9 mouse cellular contexts compared by ENCODE assay signal in genomic region chr3:92106582-92106981, GRCm38 (mm10). TPM values are rescaled to one million over a fixed set of nuclear protein-coding genes. Genes with fewer than 3 reads are reported as not detected.
DNase-seq lines count a peak whose midpoint lies in the region; ATAC-seq and TF ChIP-seq lines count a peak whose summit lies in the region.
"Had no signal": no experiment of that assay in that cellular context is flagged by ENCODE, and none has a peak within 500 bp of the region (broad histone marks: within the 10 kb centered on the region; RNA-seq: fewer than 3 reads in every experiment).

No protein-coding gene starts in this region.

- peak; percentile 7 to 42 for DNase-seq in layer of hippocampus, adult 18-20 months (ENCODE audit: low spot score in 2 of 2)
- no peak for DNase-seq in layer of hippocampus, postnatal 36 days
- DNase-seq in hindbrain, embryonic 10.5 days (ENCODE audit: low spot score): peak; percentile 35
- peak; percentile 33 to 40 for DNase-seq in left cerebral cortex, adult 2 months (ENCODE audit: extremely low spot score in 1 of 2, low spot score in 2 of 2)
- DNase-seq in yolk sac, embryonic 10.5 days (ENCODE audit: low spot score): no peak

- H3K4me1 ChIP-seq in hindbrain, embryonic 10.5 days (replicated peaks): peaks cover 9% of the 10 kb centered on the region; the same call in 1 of the 2 replicates
- H3K4me1 ChIP-seq in neural tube, embryonic 14.5 days (ENCODE audit: control insufficient read depth, insufficient read depth, low read length): no peaks in the 10 kb centered on the region
- H3K4me1 ChIP-seq: heart, embryonic 15.5 days had no signal

- no peaks in the 10 kb centered on the region for H3K36me3 ChIP-seq in hindbrain, embryonic 10.5 days
- H3K36me3 ChIP-seq in neural tube, embryonic 14.5 days (ENCODE audit: control insufficient read depth, insufficient read depth, low read length): no peaks in the 10 kb centered on the region
- H3K36me3 ChIP-seq: heart, embryonic 15.5 days had no signal

- peak; percentile 70 for TF ChIP-seq CTCF in left cerebral cortex, adult 2 months (IDR thresholded peaks at IDR 0.05)

- 0 out of 2 replicates have a peak, but pooled peaks have one; percentile 50 for ATAC-seq in common myeloid progenitor, adult 5-6 weeks (replicated peaks; ENCODE audit: low read depth, poor library complexity, severe bottlenecking)
- ATAC-seq in neural tube, embryonic 14.5 days (ENCODE audit: low read depth): peak; percentile 79; the same call in 1 of the 2 replicates
- no peak for ATAC-seq in megakaryocyte, adult 5-6 weeks (ENCODE audit: poor library complexity, severe bottlenecking)

- no peaks in the 10 kb centered on the region for H3K27me3 ChIP-seq in hindbrain, embryonic 10.5 days (ENCODE audit: insufficient read depth, poor library complexity, severe bottlenecking)
- H3K27me3 ChIP-seq in neural tube, embryonic 14.5 days (ENCODE audit: control insufficient read depth, insufficient read depth, low read length): no peaks in the 10 kb centered on the region
- H3K27me3 ChIP-seq: heart, embryonic 15.5 days had no signal

- no peak overlapping the region for H3K27ac ChIP-seq in hindbrain, embryonic 10.5 days
- no peak overlapping the region for H3K27ac ChIP-seq in left cerebral cortex, adult 2 months
- no peak overlapping the region for H3K27ac ChIP-seq in neural tube, embryonic 14.5 days (ENCODE audit: low read depth, low read length)
- H3K27ac ChIP-seq: heart, embryonic 15.5 days had no signal

- WGBS in hindbrain, embryonic 10.5 days: 11% methylated on average over 6 of the region's 6 CpGs
- WGBS in neural tube, embryonic 14.5 days: 11% methylated on average over 6 of the region's 6 CpGs

- H3K9me3 ChIP-seq in hindbrain, embryonic 10.5 days: no peaks in the 10 kb centered on the region
- no peaks in the 10 kb centered on the region for H3K9me3 ChIP-seq in neural tube, embryonic 14.5 days (ENCODE audit: control insufficient read depth, low read length)
- H3K9me3 ChIP-seq: heart, embryonic 15.5 days had no signal

- intact Hi-C loops in left cerebral cortex, adult 2 months (cut with DNase I): loop anchor here (1.0 to 5.0 kb wide), 2 partner anchors 56 to 689 kb away; no protein-coding TSS in a partner anchor

- H3K9ac ChIP-seq in neural tube, embryonic 14.5 days (replicated peaks; ENCODE audit: low read depth, low read length): no peak overlapping the region
- H3K9ac ChIP-seq: heart, embryonic 15.5 days had no signal

- H3K4me2 ChIP-seq in neural tube, embryonic 14.5 days (ENCODE audit: low read depth, low read length): no peak overlapping the region
- H3K4me2 ChIP-seq: heart, embryonic 15.5 days had no signal

- no peak overlapping the region for H3K4me3 ChIP-seq in hindbrain, embryonic 10.5 days
- no peak overlapping the region for H3K4me3 ChIP-seq in left cerebral cortex, adult 2 months
- no peak overlapping the region for H3K4me3 ChIP-seq in neural tube, embryonic 14.5 days (ENCODE audit: low read depth, low read length)
- H3K4me3 ChIP-seq: heart, embryonic 15.5 days had no signal

RNA-seq across cellular contexts. Expression of gene Prr9, which starts 17.2 kb away (rescaled TPM):
- not detected for total RNA-seq in layer of hippocampus, adult 18-20 months (2021)
- not detected for total RNA-seq in layer of hippocampus, postnatal 36 days (2021)
- total RNA-seq in common myeloid progenitor, adult 5-6 weeks (2017): not detected in 2 replicates
- polyA plus RNA-seq in hindbrain, embryonic 10.5 days (2016; fragmentation: Nextera tagmentation; extraction: Ambion mirVana): not detected in 2 replicates
- not detected for total RNA-seq in left cerebral cortex, adult 2 months (2021)
- not detected in 2 replicates for polyA plus RNA-seq in neural tube, embryonic 14.5 days (2014; fragmentation: Nextera tagmentation; extraction: Ambion mirVana)
- not detected in 2 replicates for total RNA-seq in megakaryocyte, adult 5-6 weeks (2015)
- total RNA-seq in megakaryocyte, adult 5-6 weeks (2017): not detected in 2 replicates
- polyA plus RNA-seq: heart, embryonic 15.5 days had no signal

RNA-seq across cellular contexts. Expression of gene Lor, which starts 23.6 kb away (rescaled TPM):
- 1 to 10 TPM; 4.2 to 4.6 TPM for total RNA-seq in layer of hippocampus, adult 18-20 months (2021)
- 1 to 10 TPM; 3.0 to 4.1 TPM for total RNA-seq in layer of hippocampus, postnatal 36 days (2021)
- total RNA-seq in common myeloid progenitor, adult 5-6 weeks (2017): not detected in 2 replicates
- polyA plus RNA-seq in hindbrain, embryonic 10.5 days (2016; fragmentation: Nextera tagmentation; extraction: Ambion mirVana): 0.46 and 1.7 TPM in 2 replicates
- total RNA-seq in left cerebral cortex, adult 2 months (2021): 1 to 10 TPM; 1.2 to 2.3 TPM
- 3.2 and 6.4 TPM in 2 replicates for polyA plus RNA-seq in neural tube, embryonic 14.5 days (2014; fragmentation: Nextera tagmentation; extraction: Ambion mirVana)
- total RNA-seq in megakaryocyte, adult 5-6 weeks (2015): not detected in 2 replicates
- total RNA-seq in megakaryocyte, adult 5-6 weeks (2017): not detected in 2 replicates

RNA-seq across cellular contexts. Expression of gene Lelp1, which starts 36.0 kb away (rescaled TPM):
- not detected for total RNA-seq in layer of hippocampus, adult 18-20 months (2021)
- total RNA-seq in layer of hippocampus, postnatal 36 days (2021): not detected
- not detected in 2 replicates for total RNA-seq in common myeloid progenitor, adult 5-6 weeks (2017)
- not detected in 2 replicates for polyA plus RNA-seq in hindbrain, embryonic 10.5 days (2016; fragmentation: Nextera tagmentation; extraction: Ambion mirVana)
- not detected for total RNA-seq in left cerebral cortex, adult 2 months (2021)
- polyA plus RNA-seq in neural tube, embryonic 14.5 days (2014; fragmentation: Nextera tagmentation; extraction: Ambion mirVana): not detected in 2 replicates
- total RNA-seq in megakaryocyte, adult 5-6 weeks (2015): not detected in 2 replicates
- not detected in 2 replicates for total RNA-seq in megakaryocyte, adult 5-6 weeks (2017)
- polyA plus RNA-seq: heart, embryonic 15.5 days had no signal

Comparison
In these comparisons a context has a peak if more than half of its experiments do, and no peak if none do; other contexts are left out.
1. DNase-seq: peak in layer of hippocampus, adult 18-20 months (2 of 2), hindbrain, embryonic 10.5 days (single experiment) and left cerebral cortex, adult 2 months (2 of 2); none in layer of hippocampus, postnatal 36 days (0 of 2) and yolk sac, embryonic 10.5 days (single experiment).